Mouse (Mus musculus) heart, embryonic 11.5 days (tissue): ENCODE results near the gene Acap1. TPM values are rescaled to one million over a fixed set of nuclear protein-coding genes. Genes with fewer than 3 reads are reported as not detected.

ENCODE experiments used
- ATAC-seq: fragments of 200-750 bp; cut with Nextera tagmentation; replicated peaks from 2 replicates; pipeline ENCODE4 v1.8.0; 2017; ENCODE audit warnings: moderate library complexity; ENCODE audit not compliant: insufficient number of reproducible peaks, low FRiP score, low TSS enrichment
- H3K27ac ChIP-seq: fragments of 300-500 bp; sonication (generic); 2 replicates; pipeline ENCODE4 v1.5.1; 2014; ENCODE audit warnings: mild to moderate bottlenecking, low read depth, low read length
- H3K27me3 ChIP-seq: fragments of 300-500 bp; sonication (generic); 2 replicates; pipeline ENCODE4 v1.6.1; 2014; ENCODE audit warnings: mild to moderate bottlenecking, low read length, mixed read lengths; ENCODE audit not compliant: control insufficient read depth, insufficient read depth
- H3K36me3 ChIP-seq: fragments of 300-500 bp; sonication (generic); 2 replicates; pipeline ENCODE4 v1.6.1; 2014; ENCODE audit warnings: mild to moderate bottlenecking, low read length, moderate library complexity, mixed read lengths; ENCODE audit not compliant: control insufficient read depth, insufficient read depth
- H3K4me1 ChIP-seq: fragments of 300-500 bp; sonication (generic); 2 replicates; pipeline ENCODE4 v1.6.1; 2014; ENCODE audit warnings: low read length; ENCODE audit not compliant: control insufficient read depth, insufficient read depth
- H3K4me2 ChIP-seq: fragments of 300-500 bp; sonication (generic); 2 replicates; pipeline ENCODE4 v1.6.1; 2014; ENCODE audit warnings: mild to moderate bottlenecking, moderate library complexity
- H3K4me3 ChIP-seq: fragments of 300-500 bp; sonication (generic); 2 replicates; pipeline ENCODE4 v1.5.1; 2014; ENCODE audit warnings: low read depth, low read length
- H3K9ac ChIP-seq: fragments of 300-500 bp; sonication (generic); 2 replicates; pipeline ENCODE4 v1.6.1; 2014; ENCODE audit warnings: mild to moderate bottlenecking, low read depth, low read length, moderate library complexity
- H3K9me3 ChIP-seq: fragments of 300-500 bp; sonication (generic); replicated peaks from 2 replicates; pipeline ENCODE4 v1.6.1; 2016; ENCODE audit warnings: low read length; ENCODE audit not compliant: control insufficient read depth
- WGBS: fragments of 180-500 bp; shearing (Covaris S2); extraction: QIAGEN DNeasy Blood & Tissue Kit; methylation state at CpG from one replicate; pipeline ENCODE4 v1.1.7; 2014; ENCODE audit not compliant: insufficient replicate concordance; 5-methylcytosine and 5-hydroxymethylcytosine counted together
- polyA plus RNA-seq: library from polyadenylated mRNA; unstranded; fragments of >200 nt; fragmentation: Nextera tagmentation; extraction: Ambion mirVana; gene quantifications from 2 replicates; pipeline ENCODE4 v1.2.1, GENCODE M21; 2014

The Acap1 gene
- polyA plus RNA-seq = 7.2 and 8.1 TPM in 2 replicates

GRCm38 (mm10) chr11:69895291-69895690 is at the start of gene Acap1:
TSS of gene Acap1 (minus strand) at chr11:69895539.
- Histone ChIP-seq H3K36me3 (no peaks in the 10 kb centered on the region), H3K9me3 (no peaks in the 10 kb centered on the region), H3K4me1 (peaks cover 31% of the 10 kb centered on the region), H3K4me3 (no peak within 1 kb of the TSS), H3K27ac (0 out of 2 replicates have a peak within 1 kb of the TSS, but pooled peaks have one; percentile 2), H3K27me3 (no peaks in the 10 kb centered on the region), H3K4me2 (no peak within 1 kb of the TSS), H3K9ac (no peak within 1 kb of the TSS)
- ATAC-seq = no peak
- 68% methylated on average over 4 of the region's 4 CpGs for WGBS

- Histone ChIP-seq H3K9ac (no peak overlapping the region), H3K9me3 (no peaks in the 10 kb centered on the region), H3K4me2 (no peak overlapping the region), H3K27ac (no peak overlapping the region), H3K36me3 (peaks cover 11% of the 10 kb centered on the region), H3K27me3 (peaks cover 35% of the 10 kb centered on the region), H3K4me3 (no peak overlapping the region), H3K4me1 (peaks cover 10% of the 10 kb centered on the region)
- no peak for ATAC-seq
- WGBS = 76% methylated on average over 4 of the region's 4 CpGs
Measured at GRCm38 (mm10) chr11:69940962-69941361, 45.6 kb upstream of the Acap1 start.

- Histone ChIP-seq H3K27ac (no peak overlapping the region), H3K4me3 (no peak overlapping the region), H3K9ac (no peak overlapping the region), H3K36me3 (peaks cover 6% of the 10 kb centered on the region), H3K27me3 (peaks cover 47% of the 10 kb centered on the region), H3K4me1 (peaks cover 16% of the 10 kb centered on the region), H3K9me3 (no peaks in the 10 kb centered on the region), H3K4me2 (no peak overlapping the region)
- WGBS = 90% methylated on average over 17 of the region's 17 CpGs
- ATAC-seq = no peak
Measured at GRCm38 (mm10) chr11:69939731-69940130, 44.4 kb upstream of the Acap1 start.

- Histone ChIP-seq H3K27me3 (peaks cover 45% of the 10 kb centered on the region), H3K9ac (no peak overlapping the region), H3K4me3 (no peak overlapping the region), H3K4me1 (peaks cover 16% of the 10 kb centered on the region), H3K9me3 (no peaks in the 10 kb centered on the region), H3K4me2 (no peak overlapping the region), H3K36me3 (peaks cover 2% of the 10 kb centered on the region), H3K27ac (no peak overlapping the region)
- WGBS = 55% methylated on average over 5 of the region's 5 CpGs
- ATAC-seq = no peak
Measured at GRCm38 (mm10) chr11:69939181-69939580, 43.8 kb upstream of the Acap1 start.

GRCm38 (mm10) chr11:69938401-69938979 is 43.2 kb upstream of the Acap1 start:
- Histone ChIP-seq H3K4me2 (no peak overlapping the region), H3K9me3 (no peaks in the 10 kb centered on the region), H3K4me3 (no peak overlapping the region), H3K36me3 (peaks cover 2% of the 10 kb centered on the region; the same call in 1 of the 2 replicates), H3K9ac (no peak overlapping the region), H3K27ac (no peak overlapping the region), H3K4me1 (peaks cover 16% of the 10 kb centered on the region), H3K27me3 (peaks cover 45% of the 10 kb centered on the region)
- no peak for ATAC-seq
- WGBS = 31% methylated on average over 9 of the region's 9 CpGs

- Histone ChIP-seq H3K27ac (no peak overlapping the region), H3K27me3 (peaks cover 45% of the 10 kb centered on the region), H3K9ac (no peak overlapping the region), H3K9me3 (no peaks in the 10 kb centered on the region), H3K4me3 (no peak overlapping the region), H3K36me3 (no peaks in the 10 kb centered on the region), H3K4me1 (peaks cover 16% of the 10 kb centered on the region), H3K4me2 (no peak overlapping the region)
- ATAC-seq = no peak
- 62% methylated on average over 5 of the region's 5 CpGs for WGBS
Measured at GRCm38 (mm10) chr11:69937834-69938233, 42.5 kb upstream of the Acap1 start.

- Histone ChIP-seq H3K27ac (no peak overlapping the region), H3K36me3 (no peaks in the 10 kb centered on the region), H3K4me2 (no peak overlapping the region; the same call in 1 of the 2 replicates), H3K9me3 (no peaks in the 10 kb centered on the region), H3K4me3 (no peak overlapping the region), H3K9ac (no peak overlapping the region), H3K27me3 (peaks cover 43% of the 10 kb centered on the region), H3K4me1 (peaks cover 16% of the 10 kb centered on the region)
- no peak for ATAC-seq
- 46% methylated on average over 4 of the region's 4 CpGs for WGBS
Measured at GRCm38 (mm10) chr11:69937385-69937784, 42.0 kb upstream of the Acap1 start.

- Histone ChIP-seq H3K9me3 (no peaks in the 10 kb centered on the region), H3K27me3 (peaks cover 43% of the 10 kb centered on the region), H3K4me2 (peak overlapping the region; percentile 99), H3K4me3 (peak overlapping the region; percentile 55), H3K36me3 (no peaks in the 10 kb centered on the region), H3K9ac (no peak overlapping the region), H3K4me1 (peaks cover 16% of the 10 kb centered on the region), H3K27ac (no peak overlapping the region)
- 48% methylated on average over 9 of the region's 9 CpGs for WGBS
- no peak for ATAC-seq
Measured at GRCm38 (mm10) chr11:69936714-69937347, 41.5 kb upstream of the Acap1 start.

GRCm38 (mm10) chr11:69936156-69936555 is 40.8 kb upstream of the Acap1 start:
- H3K4me1 ChIP-seq = peaks cover 16% of the 10 kb centered on the region
- no peaks in the 10 kb centered on the region for H3K36me3 ChIP-seq
- H3K27ac ChIP-seq = no peak overlapping the region
- H3K27me3 ChIP-seq = peaks cover 43% of the 10 kb centered on the region
- no peak for ATAC-seq
- WGBS = 2% methylated on average over 25 of the region's 30 CpGs
- peak overlapping the region; percentile 68 for H3K9ac ChIP-seq
- H3K4me2 ChIP-seq = peak overlapping the region; percentile 99
- H3K9me3 ChIP-seq = no peaks in the 10 kb centered on the region
- H3K4me3 ChIP-seq = peak overlapping the region; percentile 55
